Mouse (Mus musculus) intestine, embryonic 16.5 days (tissue): ENCODE data around the gene Mrps36. TPM values are rescaled to one million over a fixed set of nuclear protein-coding genes. Genes with fewer than 3 reads are reported as not detected.

ENCODE experiments used
- ATAC-seq: fragments of 200-750 bp; cut with Nextera tagmentation; 2 replicates; pipeline ENCODE4 v1.8.0; 2017; ENCODE audit warnings: moderate TSS enrichment, moderate library complexity
- H3K27ac ChIP-seq: fragments of 300-500 bp; sonication (generic); 2 replicates; pipeline ENCODE4 v1.5.1; 2014; ENCODE audit warnings: mild to moderate bottlenecking, low read length
- H3K27me3 ChIP-seq: fragments of 300-500 bp; sonication (generic); replicated peaks from 2 replicates; pipeline ENCODE4 v1.6.1; 2014; ENCODE audit warnings: low read length, control low read depth, mixed read lengths; ENCODE audit not compliant: control insufficient read depth, insufficient read depth
- H3K36me3 ChIP-seq: fragments of 300-500 bp; sonication (generic); 2 replicates; pipeline ENCODE4 v1.6.1; 2014; ENCODE audit warnings: low read length, control low read depth; ENCODE audit not compliant: control insufficient read depth, insufficient read depth
- H3K4me1 ChIP-seq: fragments of 300-500 bp; sonication (generic); 2 replicates; pipeline ENCODE4 v1.6.1; 2014; ENCODE audit warnings: low read length, control low read depth, mixed read lengths; ENCODE audit not compliant: control insufficient read depth, insufficient read depth
- H3K4me2 ChIP-seq: fragments of 300-500 bp; sonication (generic); 2 replicates; pipeline ENCODE4 v1.6.1; 2014; ENCODE audit warnings: low read depth, low read length, control low read depth
- H3K4me3 ChIP-seq: fragments of 300-500 bp; sonication (generic); 2 replicates; pipeline ENCODE4 v1.5.1; 2014; ENCODE audit warnings: mild to moderate bottlenecking, low read length
- H3K9ac ChIP-seq: fragments of 300-500 bp; sonication (generic); 2 replicates; pipeline ENCODE4 v1.6.1; 2014; ENCODE audit warnings: low read depth, low read length
- H3K9me3 ChIP-seq: fragments of 300-500 bp; sonication (generic); 2 replicates; pipeline ENCODE4 v1.6.1; 2016; ENCODE audit warnings: low read length, control low read depth; ENCODE audit not compliant: control insufficient read depth
- WGBS: fragments of 180-500 bp; shearing (Covaris S2); extraction: QIAGEN DNeasy Blood & Tissue Kit; methylation state at CpG from one replicate; pipeline ENCODE4 v1.1.7; 2014; 5-methylcytosine and 5-hydroxymethylcytosine counted together
- polyA plus RNA-seq: library from polyadenylated mRNA; unstranded; fragments of >200 nt; fragmentation: Nextera tagmentation; extraction: Ambion mirVana; gene quantifications from 2 replicates; pipeline ENCODE4 v1.2.1, GENCODE M21; 2015

The Mrps36 gene
- polyA plus RNA-seq, 1 experiment from 2014 or later = 296 TPM

DNA sequence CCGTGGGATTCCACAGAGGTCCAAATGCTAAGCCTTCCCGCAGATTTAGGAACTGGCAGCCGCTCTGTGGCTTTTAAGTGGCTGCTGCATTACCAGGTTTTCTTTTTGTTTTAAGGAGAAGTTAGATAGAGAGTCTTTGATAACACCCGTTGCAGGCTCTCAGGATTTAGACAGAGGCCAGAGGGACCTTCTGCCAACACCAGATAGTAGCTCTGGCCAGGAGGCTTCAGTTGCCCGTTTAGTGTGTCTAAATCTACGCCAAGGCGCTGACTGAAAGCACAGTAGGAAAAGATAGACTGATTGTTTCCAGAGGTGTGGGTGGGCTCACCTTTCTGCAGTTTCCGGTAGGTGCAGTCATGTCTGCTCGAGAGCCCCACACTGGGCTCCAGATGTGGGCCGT lies 19.3 kb downstream of the Mrps36 start:
- Histone ChIP-seq H3K9me3 (no peaks in the 10 kb centered on the region), H3K27me3 (no peaks in the 10 kb centered on the region), H3K4me2 (no peak overlapping the region), H3K4me1 (peaks cover 8% of the 10 kb centered on the region), H3K27ac (no peak overlapping the region), H3K9ac (no peak overlapping the region), H3K4me3 (no peak overlapping the region), H3K36me3 (peaks cover 10% of the 10 kb centered on the region; the same call in 1 of the 2 replicates)
- WGBS = 90% methylated on average over 10 of the region's 10 CpGs
- ATAC-seq = no peak

DNA sequence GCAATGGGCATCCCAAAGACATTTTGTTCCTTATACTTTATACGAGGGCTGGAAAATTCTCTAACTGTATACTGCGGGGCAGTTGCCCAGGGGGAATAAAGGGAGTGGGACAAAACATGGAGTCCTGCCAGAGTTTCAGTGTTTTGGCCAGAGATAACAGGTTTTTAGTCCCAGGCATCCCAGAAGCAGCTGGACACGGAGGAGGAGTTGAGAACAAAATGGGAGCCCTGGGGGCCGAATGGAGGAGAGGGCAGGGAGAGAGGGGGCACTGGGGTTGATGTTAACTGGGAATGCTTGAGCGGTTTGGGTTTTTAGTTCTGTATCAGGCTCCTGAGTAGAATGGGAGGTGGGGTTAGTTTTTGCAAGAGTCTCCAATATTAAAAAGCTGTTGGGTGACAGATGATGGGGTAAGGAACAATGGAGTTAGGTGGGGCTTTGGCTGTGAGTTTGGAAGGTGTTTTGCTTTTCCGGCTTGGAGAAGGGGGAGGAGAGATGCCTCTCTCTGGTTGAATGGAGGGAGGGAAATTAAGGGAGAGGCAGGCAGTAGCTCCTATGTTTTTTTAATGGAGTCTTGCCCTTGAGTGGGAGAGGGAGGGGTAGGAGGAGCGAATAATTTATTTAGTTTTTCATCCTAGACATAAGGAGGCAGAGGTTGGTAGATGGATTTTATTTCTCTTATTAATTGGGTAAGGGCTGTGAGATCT lies 20.3 kb downstream of the Mrps36 start:
- Histone ChIP-seq H3K4me3 (no peak overlapping the region), H3K4me2 (no peak overlapping the region), H3K4me1 (peaks cover 5% of the 10 kb centered on the region), H3K9ac (no peak overlapping the region), H3K27ac (no peak overlapping the region), H3K9me3 (no peaks in the 10 kb centered on the region), H3K27me3 (no peaks in the 10 kb centered on the region), H3K36me3 (peaks cover 10% of the 10 kb centered on the region; the same call in 1 of the 2 replicates)
- no peak for ATAC-seq
- WGBS = 79% methylated on average over 7 of the region's 7 CpGs

DNA sequence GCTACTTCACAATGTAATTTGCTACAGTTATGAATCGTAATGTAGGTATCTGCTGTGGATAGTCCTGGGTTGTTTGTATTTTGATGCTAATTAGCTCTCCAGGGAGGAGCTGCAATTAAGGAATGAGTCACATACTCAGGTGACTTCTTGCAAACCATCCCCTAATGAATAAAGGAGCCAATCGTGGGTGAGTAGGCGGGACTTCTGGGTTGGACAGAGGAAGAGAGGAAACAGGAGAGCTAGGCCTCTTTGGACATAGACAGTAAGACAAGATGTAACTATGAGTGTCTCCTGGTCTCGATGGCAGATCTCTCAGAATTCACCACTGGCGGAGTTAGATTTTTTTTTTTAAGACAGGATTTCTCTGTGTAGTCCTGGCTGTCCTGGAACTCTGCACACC lies 22.8 kb downstream of the Mrps36 start:
- no peak for ATAC-seq
- Histone ChIP-seq H3K4me3 (no peak overlapping the region), H3K4me1 (no peaks in the 10 kb centered on the region), H3K9me3 (no peaks in the 10 kb centered on the region), H3K36me3 (0 out of 2 replicates have a peak, but pooled peaks cover 5% of the 10 kb centered on the region), H3K9ac (no peak overlapping the region), H3K4me2 (no peak overlapping the region), H3K27ac (no peak overlapping the region), H3K27me3 (no peaks in the 10 kb centered on the region)
- 90% methylated on average over 5 of the region's 5 CpGs for WGBS

- 92% methylated on average over 6 of the region's 6 CpGs for WGBS
- Histone ChIP-seq H3K9ac (no peak overlapping the region), H3K36me3 (peaks cover 10% of the 10 kb centered on the region), H3K4me3 (no peak overlapping the region), H3K27me3 (no peaks in the 10 kb centered on the region), H3K4me2 (no peak overlapping the region), H3K4me1 (no peaks in the 10 kb centered on the region), H3K27ac (no peak overlapping the region), H3K9me3 (no peaks in the 10 kb centered on the region)
- no peak for ATAC-seq
These were observed 29.0 kb downstream of the Mrps36 start for GRCm38 (mm10) chr13:100715467-100715866.

DNA sequence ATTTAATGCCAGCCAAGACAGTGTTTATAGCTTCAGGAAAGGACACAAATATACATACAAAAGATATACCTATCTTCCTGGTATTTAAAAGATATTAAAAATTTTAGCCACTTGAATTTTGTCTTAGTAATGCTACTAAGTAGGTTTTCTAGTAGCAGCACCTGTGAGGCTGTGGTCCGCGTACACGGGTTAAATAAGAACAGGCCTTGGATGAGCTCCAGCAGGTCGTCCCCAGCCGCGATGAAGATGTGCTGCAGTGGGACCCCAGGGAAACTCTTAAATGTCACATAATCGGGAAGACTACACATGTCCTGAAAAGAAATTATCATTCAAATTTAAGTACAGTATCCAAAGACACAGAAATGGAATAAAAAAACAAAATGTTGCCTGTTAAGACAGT lies 38.3 kb downstream of the Mrps36 start:
- Histone ChIP-seq H3K4me2 (no peak overlapping the region), H3K9me3 (no peaks in the 10 kb centered on the region), H3K9ac (no peak overlapping the region), H3K4me1 (no peaks in the 10 kb centered on the region), H3K27ac (no peak overlapping the region), H3K27me3 (no peaks in the 10 kb centered on the region), H3K36me3 (peaks cover 31% of the 10 kb centered on the region), H3K4me3 (no peak overlapping the region)
- ATAC-seq = no peak
- WGBS = 96% methylated on average over 7 of the region's 7 CpGs

GRCm38 (mm10) chr13:100703468-100703867 lies 41.0 kb downstream of the Mrps36 start:
- Histone ChIP-seq H3K9ac (no peak overlapping the region), H3K4me2 (no peak overlapping the region), H3K36me3 (peaks cover 37% of the 10 kb centered on the region), H3K27me3 (no peaks in the 10 kb centered on the region), H3K27ac (no peak overlapping the region), H3K9me3 (no peaks in the 10 kb centered on the region), H3K4me1 (no peaks in the 10 kb centered on the region), H3K4me3 (no peak overlapping the region)
- no peak for ATAC-seq
- 96% methylated on average over 2 of the region's 2 CpGs for WGBS

DNA sequence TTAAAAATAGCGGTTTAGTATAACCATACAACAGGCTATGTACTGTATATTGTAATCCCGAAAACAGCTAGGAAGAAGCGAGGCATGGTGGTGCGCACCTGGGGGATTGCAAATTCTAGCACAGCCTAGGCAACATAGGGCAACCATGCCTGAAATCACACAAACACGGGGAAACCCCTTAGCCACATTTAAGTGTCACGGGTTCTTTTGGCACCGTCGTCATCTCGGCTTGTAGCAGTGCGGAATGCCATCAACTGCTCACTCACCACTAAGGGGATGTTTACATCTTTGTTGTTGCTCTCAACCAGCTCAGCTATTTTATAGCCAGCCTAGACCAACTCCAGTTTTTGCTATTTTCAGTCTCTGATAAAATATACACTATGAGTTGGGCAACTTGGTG lies 45.6 kb downstream of the Mrps36 start:
- peaks cover 25% of the 10 kb centered on the region for H3K36me3 ChIP-seq
- no peak for ATAC-seq
- H3K9me3 ChIP-seq = no peaks in the 10 kb centered on the region

GRCm38 (mm10) chr13:100697541-100697940 lies 46.9 kb downstream of the Mrps36 start:
- Histone ChIP-seq H3K9me3 (no peaks in the 10 kb centered on the region), H3K27me3 (no peaks in the 10 kb centered on the region), H3K27ac (no peak overlapping the region), H3K4me3 (no peak overlapping the region), H3K4me2 (no peak overlapping the region), H3K9ac (no peak overlapping the region), H3K36me3 (peaks cover 18% of the 10 kb centered on the region), H3K4me1 (no peaks in the 10 kb centered on the region)
- 92% methylated on average over 3 of the region's 3 CpGs for WGBS
- no peak for ATAC-seq

More for the DNA sequence above, 45.6 kb downstream of the Mrps36 start:
- Histone ChIP-seq H3K4me1 (no peaks in the 10 kb centered on the region), H3K27me3 (no peaks in the 10 kb centered on the region), H3K4me3 (no peak overlapping the region), H3K27ac (no peak overlapping the region), H3K4me2 (no peak overlapping the region), H3K9ac (no peak overlapping the region)
- 94% methylated on average over 10 of the region's 10 CpGs for WGBS

DNA sequence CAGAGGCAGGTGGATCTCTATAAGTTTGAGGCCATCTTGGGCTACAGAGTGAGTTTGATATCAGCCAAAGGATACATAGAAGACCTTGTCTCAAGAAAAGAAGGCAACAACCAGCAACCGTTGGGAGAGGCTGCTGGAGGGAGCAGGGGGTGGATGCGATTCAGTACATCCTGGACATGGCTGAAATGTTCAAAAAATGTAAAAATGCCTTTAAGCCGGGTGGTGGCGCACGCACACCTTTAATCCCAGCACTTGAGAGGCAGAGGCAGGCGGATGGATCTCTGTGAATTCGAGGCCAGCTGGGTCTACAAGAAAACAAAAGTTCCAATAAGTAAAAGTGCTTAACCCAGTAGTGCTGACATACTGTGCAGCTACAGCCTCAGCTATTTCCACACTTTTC lies 56.9 kb downstream of the Mrps36 start:
- H3K4me2 ChIP-seq = no peak overlapping the region
- WGBS = 67% methylated on average over 7 of the region's 7 CpGs
- H3K9me3 ChIP-seq = no peaks in the 10 kb centered on the region

More for the DNA sequence above, 56.9 kb downstream of the Mrps36 start:
- no peaks in the 10 kb centered on the region for H3K27me3 ChIP-seq
- no peak overlapping the region for H3K27ac ChIP-seq
- H3K4me3 ChIP-seq = no peak overlapping the region
- ATAC-seq = no peak
- no peaks in the 10 kb centered on the region for H3K36me3 ChIP-seq
- H3K4me1 ChIP-seq = no peaks in the 10 kb centered on the region
- H3K9ac ChIP-seq = no peak overlapping the region
